Mouse (Mus musculus): ENCODE data around the gene Ccser1. TPM values are rescaled to one million over a fixed set of nuclear protein-coding genes. Genes with fewer than 3 reads are reported as not detected.

The Ccser1 gene
- polyA plus RNA-seq, 1 experiment from 2014 or later, result 25.3 TPM

- H3K9ac ChIP-seq (replicated peaks), result no peak overlapping the region
- H3K27ac ChIP-seq (replicated peaks), result no peak overlapping the region
- no peaks in the 10 kb centered on the region for H3K27me3 ChIP-seq (replicated peaks)
- no peak overlapping the region for H3K4me3 ChIP-seq (replicated peaks)
- no peaks in the 10 kb centered on the region for H3K9me3 ChIP-seq (replicated peaks)
- no peak overlapping the region for H3K4me2 ChIP-seq
- H3K4me1 ChIP-seq, result no peaks in the 10 kb centered on the region
- no peak for ATAC-seq (ENCODE audit: low FRiP score)
- no peaks in the 10 kb centered on the region for H3K36me3 ChIP-seq
- WGBS, result 85% methylated on average over 2 of the region's 2 CpGs
Observed at GRCm38 (mm10) chr6:61588999-61589398, 408.9 kb downstream of the Ccser1 start.

GRCm38 (mm10) chr6:61601911-61602310 lies 421.8 kb downstream of the Ccser1 start:
- 76% methylated on average over 5 of the region's 5 CpGs for WGBS
- H3K4me3 ChIP-seq (replicated peaks), result no peak overlapping the region
- H3K9ac ChIP-seq (replicated peaks), result no peak overlapping the region
- no peaks in the 10 kb centered on the region for H3K36me3 ChIP-seq
- no peak overlapping the region for H3K4me2 ChIP-seq
- H3K27me3 ChIP-seq (replicated peaks), result no peaks in the 10 kb centered on the region
- no peak overlapping the region for H3K27ac ChIP-seq (replicated peaks)
- no peak for ATAC-seq (ENCODE audit: low FRiP score)
- H3K9me3 ChIP-seq (replicated peaks), result no peaks in the 10 kb centered on the region
- H3K4me1 ChIP-seq, result no peaks in the 10 kb centered on the region

- 38% methylated on average over 4 of the region's 4 CpGs for WGBS
- H3K9ac ChIP-seq (replicated peaks), result no peak overlapping the region
- H3K9me3 ChIP-seq (replicated peaks), result no peaks in the 10 kb centered on the region
- no peaks in the 10 kb centered on the region for H3K27me3 ChIP-seq (replicated peaks)
- no peaks in the 10 kb centered on the region for H3K4me1 ChIP-seq
- H3K4me2 ChIP-seq, result no peak overlapping the region
- no peak overlapping the region for H3K27ac ChIP-seq (replicated peaks)
- ATAC-seq (ENCODE audit: low FRiP score), result no peak
- no peaks in the 10 kb centered on the region for H3K36me3 ChIP-seq
- no peak overlapping the region for H3K4me3 ChIP-seq (replicated peaks)
Observed at GRCm38 (mm10) chr6:61614920-61615319, 434.8 kb downstream of the Ccser1 start.

- Histone ChIP-seq H3K4me1 (no peaks in the 10 kb centered on the region), H3K4me2 (no peak overlapping the region), H3K4me3 (replicated peaks) (no peak overlapping the region), H3K27me3 (replicated peaks) (no peaks in the 10 kb centered on the region), H3K9me3 (replicated peaks) (no peaks in the 10 kb centered on the region), H3K9ac (replicated peaks) (no peak overlapping the region), H3K36me3 (no peaks in the 10 kb centered on the region), H3K27ac (replicated peaks) (no peak overlapping the region)
- no peak for ATAC-seq (ENCODE audit: low FRiP score)
- 78% methylated on average over 3 of the region's 3 CpGs for WGBS
Observed at GRCm38 (mm10) chr6:61621707-61622106, 441.6 kb downstream of the Ccser1 start.

GRCm38 (mm10) chr6:61661414-61661813 lies 481.3 kb downstream of the Ccser1 start:
- Histone ChIP-seq H3K27me3 (replicated peaks) (no peaks in the 10 kb centered on the region), H3K9ac (replicated peaks) (no peak overlapping the region), H3K27ac (replicated peaks) (no peak overlapping the region), H3K9me3 (replicated peaks) (no peaks in the 10 kb centered on the region), H3K4me3 (replicated peaks) (no peak overlapping the region), H3K4me2 (no peak overlapping the region), H3K4me1 (no peaks in the 10 kb centered on the region), H3K36me3 (no peaks in the 10 kb centered on the region)
- no peak for ATAC-seq (ENCODE audit: low FRiP score)

GRCm38 (mm10) chr6:61664572-61664971 lies 484.4 kb downstream of the Ccser1 start:
- Histone ChIP-seq H3K4me1 (no peaks in the 10 kb centered on the region), H3K4me3 (replicated peaks) (no peak overlapping the region), H3K4me2 (no peak overlapping the region), H3K27me3 (replicated peaks) (no peaks in the 10 kb centered on the region), H3K9ac (replicated peaks) (no peak overlapping the region), H3K9me3 (replicated peaks) (no peaks in the 10 kb centered on the region), H3K27ac (replicated peaks) (no peak overlapping the region), H3K36me3 (no peaks in the 10 kb centered on the region)
- no peak for ATAC-seq (ENCODE audit: low FRiP score)
- 83% methylated on average over 1 of the region's 1 CpGs for WGBS

GRCm38 (mm10) chr6:61687002-61687401 lies 506.9 kb downstream of the Ccser1 start:
- Histone ChIP-seq H3K9me3 (replicated peaks) (no peaks in the 10 kb centered on the region), H3K4me3 (replicated peaks) (no peak overlapping the region), H3K4me2 (no peak overlapping the region), H3K36me3 (no peaks in the 10 kb centered on the region), H3K27me3 (replicated peaks) (no peaks in the 10 kb centered on the region), H3K4me1 (no peaks in the 10 kb centered on the region), H3K27ac (replicated peaks) (no peak overlapping the region), H3K9ac (replicated peaks) (no peak overlapping the region)
- no peak for ATAC-seq (ENCODE audit: low FRiP score)
- WGBS, result 32% methylated on average over 2 of the region's 2 CpGs

- no peak for ATAC-seq (ENCODE audit: low FRiP score)
- H3K27me3 ChIP-seq (replicated peaks), result no peaks in the 10 kb centered on the region
- H3K4me1 ChIP-seq, result no peaks in the 10 kb centered on the region
- no peak overlapping the region for H3K4me3 ChIP-seq (replicated peaks)
- no peak overlapping the region for H3K9ac ChIP-seq (replicated peaks)
- no peak overlapping the region for H3K4me2 ChIP-seq
- no peaks in the 10 kb centered on the region for H3K9me3 ChIP-seq (replicated peaks)
- no peak overlapping the region for H3K27ac ChIP-seq (replicated peaks)
- H3K36me3 ChIP-seq, result no peaks in the 10 kb centered on the region
- WGBS, result 73% methylated on average over 7 of the region's 7 CpGs
Observed at GRCm38 (mm10) chr6:61703003-61703402, 522.9 kb downstream of the Ccser1 start.

- no peak for ATAC-seq (ENCODE audit: low FRiP score)
- 77% methylated on average over 1 of the region's 1 CpGs for WGBS
- no peaks in the 10 kb centered on the region for H3K4me1 ChIP-seq
- no peaks in the 10 kb centered on the region for H3K27me3 ChIP-seq (replicated peaks)
- H3K36me3 ChIP-seq, result no peaks in the 10 kb centered on the region
- H3K4me2 ChIP-seq, result no peak overlapping the region
- no peak overlapping the region for H3K4me3 ChIP-seq (replicated peaks)
- no peak overlapping the region for H3K27ac ChIP-seq (replicated peaks)
- H3K9me3 ChIP-seq (replicated peaks), result no peaks in the 10 kb centered on the region
- H3K9ac ChIP-seq (replicated peaks), result no peak overlapping the region
Observed at GRCm38 (mm10) chr6:61721220-61721619, 541.1 kb downstream of the Ccser1 start.

- Histone ChIP-seq H3K4me2 (no peak overlapping the region), H3K9me3 (replicated peaks) (no peaks in the 10 kb centered on the region), H3K36me3 (no peaks in the 10 kb centered on the region), H3K4me3 (replicated peaks) (no peak overlapping the region), H3K27ac (replicated peaks) (no peak overlapping the region), H3K27me3 (replicated peaks) (no peaks in the 10 kb centered on the region), H3K9ac (replicated peaks) (no peak overlapping the region), H3K4me1 (no peaks in the 10 kb centered on the region)
- ATAC-seq (ENCODE audit: low FRiP score), result no peak
- 22% methylated on average over 1 of the region's 1 CpGs for WGBS
Observed at GRCm38 (mm10) chr6:61729065-61729464, 548.9 kb downstream of the Ccser1 start.

GRCm38 (mm10) chr6:61730088-61730880 lies 550.2 kb downstream of the Ccser1 start:
- H3K4me1 ChIP-seq, result no peaks in the 10 kb centered on the region
- ATAC-seq (ENCODE audit: low FRiP score), result no peak
- no peaks in the 10 kb centered on the region for H3K9me3 ChIP-seq (replicated peaks)
- H3K4me3 ChIP-seq (replicated peaks), result no peak overlapping the region
- no peak overlapping the region for H3K27ac ChIP-seq (replicated peaks)
- no peak overlapping the region for H3K9ac ChIP-seq (replicated peaks)
- no peak overlapping the region for H3K4me2 ChIP-seq
- no peaks in the 10 kb centered on the region for H3K36me3 ChIP-seq
- 69% methylated on average over 5 of the region's 5 CpGs for WGBS
- H3K27me3 ChIP-seq (replicated peaks), result no peaks in the 10 kb centered on the region

- no peaks in the 10 kb centered on the region for H3K4me1 ChIP-seq
- ATAC-seq (ENCODE audit: low FRiP score), result no peak
- 38% methylated on average over 1 of the region's 1 CpGs for WGBS
- no peak overlapping the region for H3K4me3 ChIP-seq (replicated peaks)
- no peaks in the 10 kb centered on the region for H3K9me3 ChIP-seq (replicated peaks)
- H3K36me3 ChIP-seq, result no peaks in the 10 kb centered on the region
- H3K4me2 ChIP-seq, result no peak overlapping the region
- no peak overlapping the region for H3K27ac ChIP-seq (replicated peaks)
- H3K9ac ChIP-seq (replicated peaks), result no peak overlapping the region
- H3K27me3 ChIP-seq (replicated peaks), result no peaks in the 10 kb centered on the region
Observed at GRCm38 (mm10) chr6:61746346-61746745, 566.2 kb downstream of the Ccser1 start.

Data from neural tube, embryonic 15.5 days (tissue).